Mouse (Mus musculus): ENCODE measurements around the gene Ggct. TPM values are rescaled to one million over a fixed set of nuclear protein-coding genes. Genes with fewer than 3 reads are reported as not detected.

Ggct gene
- polyA plus RNA-seq, 1 experiment: 3.3 TPM

- H3K4me1 ChIP-seq (ENCODE audit: control insufficient read depth, insufficient read depth, insufficient read length): 0 out of 2 replicates have a peak, but pooled peaks cover under 1% of the 10 kb centered on the region
- TF ChIP-seq CTCF (IDR thresholded peaks at IDR 0.05; ENCODE audit: extremely low read depth, insufficient read depth, insufficient read length, insufficient replicate concordance) (no peak), POLR2A (IDR thresholded peaks at IDR 0.05; ENCODE audit: low read depth, low read length) (no peak)
- H3K4me3 ChIP-seq (ENCODE audit: extremely low read depth, insufficient read depth, insufficient read length): no peak overlapping the region
- H3K27me3 ChIP-seq (ENCODE audit: control insufficient read depth, insufficient read depth, low read length): no peaks in the 10 kb centered on the region
- H3K27ac ChIP-seq (ENCODE audit: insufficient read depth, low read length): no peak overlapping the region
- WGBS: 84% methylated on average over 4 of the region's 4 CpGs
- no peak for DNase-seq (ENCODE audit: low read depth in 1 of 2, low spot score in 2 of 2)
- H3K36me3 ChIP-seq (ENCODE audit: control insufficient read depth, insufficient read depth, low read length): no peaks in the 10 kb centered on the region
Observed at GRCm38 (mm10) chr6:55010330-55011091, 17.8 kb upstream of the Ggct start.

GRCm38 (mm10) chr6:55009391-55010230, 16.9 kb upstream of the Ggct start:
- no peak for DNase-seq (ENCODE audit: low read depth in 1 of 2, low spot score in 2 of 2)
- H3K4me3 ChIP-seq (ENCODE audit: extremely low read depth, insufficient read depth, insufficient read length): no peak overlapping the region
- H3K4me1 ChIP-seq (ENCODE audit: control insufficient read depth, insufficient read depth, insufficient read length): no peaks in the 10 kb centered on the region
- H3K36me3 ChIP-seq (ENCODE audit: control insufficient read depth, insufficient read depth, low read length): no peaks in the 10 kb centered on the region
- TF ChIP-seq CTCF (IDR thresholded peaks at IDR 0.05; ENCODE audit: extremely low read depth, insufficient read depth, insufficient read length, insufficient replicate concordance): no peak
- TF ChIP-seq POLR2A (IDR thresholded peaks at IDR 0.05; ENCODE audit: low read depth, low read length): no peak
- no peak overlapping the region for H3K27ac ChIP-seq (ENCODE audit: insufficient read depth, low read length)
- H3K27me3 ChIP-seq (ENCODE audit: control insufficient read depth, insufficient read depth, low read length): no peaks in the 10 kb centered on the region
- 77% methylated on average over 16 of the region's 16 CpGs for WGBS

- Histone ChIP-seq H3K4me3 (ENCODE audit: extremely low read depth, insufficient read depth, insufficient read length) (no peak overlapping the region), H3K36me3 (ENCODE audit: control insufficient read depth, insufficient read depth, low read length) (no peaks in the 10 kb centered on the region), H3K27ac (ENCODE audit: insufficient read depth, low read length) (no peak overlapping the region), H3K4me1 (ENCODE audit: control insufficient read depth, insufficient read depth, insufficient read length) (no peaks in the 10 kb centered on the region), H3K27me3 (ENCODE audit: control insufficient read depth, insufficient read depth, low read length) (no peaks in the 10 kb centered on the region)
- WGBS: 92% methylated on average over 8 of the region's 8 CpGs
- no peak for TF ChIP-seq POLR2A (IDR thresholded peaks at IDR 0.05; ENCODE audit: low read depth, low read length)
- DNase-seq (ENCODE audit: low read depth in 1 of 2, low spot score in 2 of 2): no peak
Observed at GRCm38 (mm10) chr6:55008401-55008800, 15.7 kb upstream of the Ggct start.

GRCm38 (mm10) chr6:55003559-55003958, 10.8 kb upstream of the Ggct start:
- Histone ChIP-seq H3K27me3 (ENCODE audit: control insufficient read depth, insufficient read depth, low read length) (no peaks in the 10 kb centered on the region), H3K4me1 (ENCODE audit: control insufficient read depth, insufficient read depth, insufficient read length) (no peaks in the 10 kb centered on the region), H3K27ac (ENCODE audit: insufficient read depth, low read length) (no peak overlapping the region), H3K4me3 (ENCODE audit: extremely low read depth, insufficient read depth, insufficient read length) (no peak overlapping the region), H3K36me3 (ENCODE audit: control insufficient read depth, insufficient read depth, low read length) (no peaks in the 10 kb centered on the region)
- no peak for DNase-seq (ENCODE audit: low read depth in 1 of 2, low spot score in 2 of 2)
- 49% methylated on average over 4 of the region's 4 CpGs for WGBS
- TF ChIP-seq CTCF (IDR thresholded peaks at IDR 0.05; ENCODE audit: extremely low read depth, insufficient read depth, insufficient read length, insufficient replicate concordance) (no peak), POLR2A (IDR thresholded peaks at IDR 0.05; ENCODE audit: low read depth, low read length) (no peak)

- TF ChIP-seq POLR2A (IDR thresholded peaks at IDR 0.05; ENCODE audit: low read depth, low read length): no peak
- no peak for TF ChIP-seq CTCF (IDR thresholded peaks at IDR 0.05; ENCODE audit: extremely low read depth, insufficient read depth, insufficient read length, insufficient replicate concordance)
- Histone ChIP-seq H3K4me3 (ENCODE audit: extremely low read depth, insufficient read depth, insufficient read length) (no peak overlapping the region), H3K36me3 (ENCODE audit: control insufficient read depth, insufficient read depth, low read length) (no peaks in the 10 kb centered on the region), H3K27me3 (ENCODE audit: control insufficient read depth, insufficient read depth, low read length) (no peaks in the 10 kb centered on the region), H3K27ac (ENCODE audit: insufficient read depth, low read length) (no peak overlapping the region), H3K4me1 (ENCODE audit: control insufficient read depth, insufficient read depth, insufficient read length) (no peaks in the 10 kb centered on the region)
- DNase-seq (ENCODE audit: low read depth in 1 of 2, low spot score in 2 of 2): no peak
- 86% methylated on average over 4 of the region's 4 CpGs for WGBS
Observed at GRCm38 (mm10) chr6:55002438-55002837, 9.7 kb upstream of the Ggct start.

GRCm38 (mm10) chr6:55001320-55001719, 8.6 kb upstream of the Ggct start:
- Histone ChIP-seq H3K36me3 (ENCODE audit: control insufficient read depth, insufficient read depth, low read length) (no peaks in the 10 kb centered on the region), H3K4me3 (ENCODE audit: extremely low read depth, insufficient read depth, insufficient read length) (no peak overlapping the region), H3K27ac (ENCODE audit: insufficient read depth, low read length) (no peak overlapping the region), H3K4me1 (ENCODE audit: control insufficient read depth, insufficient read depth, insufficient read length) (no peaks in the 10 kb centered on the region), H3K27me3 (ENCODE audit: control insufficient read depth, insufficient read depth, low read length) (no peaks in the 10 kb centered on the region)
- TF ChIP-seq CTCF (IDR thresholded peaks at IDR 0.05; ENCODE audit: extremely low read depth, insufficient read depth, insufficient read length, insufficient replicate concordance) (no peak), POLR2A (IDR thresholded peaks at IDR 0.05; ENCODE audit: low read depth, low read length) (no peak)
- DNase-seq (ENCODE audit: low read depth in 1 of 2, low spot score in 2 of 2): no peak
- WGBS: 87% methylated on average over 4 of the region's 4 CpGs

GRCm38 (mm10) chr6:54997726-54998125, 5.0 kb upstream of the Ggct start:
- H3K27me3 ChIP-seq (ENCODE audit: control insufficient read depth, insufficient read depth, low read length): no peaks in the 10 kb centered on the region
- no peak overlapping the region for H3K4me3 ChIP-seq (ENCODE audit: extremely low read depth, insufficient read depth, insufficient read length)
- H3K27ac ChIP-seq (ENCODE audit: insufficient read depth, low read length): no peak overlapping the region
- TF ChIP-seq CTCF (IDR thresholded peaks at IDR 0.05; ENCODE audit: extremely low read depth, insufficient read depth, insufficient read length, insufficient replicate concordance) (no peak), POLR2A (IDR thresholded peaks at IDR 0.05; ENCODE audit: low read depth, low read length) (no peak)
- no peak for DNase-seq (ENCODE audit: low read depth in 1 of 2, low spot score in 2 of 2)
- H3K4me1 ChIP-seq (ENCODE audit: control insufficient read depth, insufficient read depth, insufficient read length): no peaks in the 10 kb centered on the region
- 89% methylated on average over 6 of the region's 6 CpGs for WGBS
- H3K36me3 ChIP-seq (ENCODE audit: control insufficient read depth, insufficient read depth, low read length): no peaks in the 10 kb centered on the region

All from spleen, adult 2 months (tissue).